ENCODE assay signal across 18 mouse cellular contexts in genomic region chr1:89770298-89770697, GRCm38 (mm10).
DNase-seq lines count a peak whose midpoint lies in the region; ATAC-seq and TF ChIP-seq lines count a peak whose summit lies in the region.
"Had no signal": no experiment of that assay in that cellular context is flagged by ENCODE, and none has a peak within 500 bp of the region (broad histone marks: within the 10 kb centered on the region; RNA-seq: fewer than 3 reads in every experiment).

No protein-coding gene starts in this region.

- no peak overlapping the region for H3K27ac ChIP-seq in gastrocnemius, adult 2 months
- no peak overlapping the region for H3K27ac ChIP-seq in left cerebral cortex, adult 2 months
- H3K27ac ChIP-seq: forebrain, embryonic 15.5 days; heart, embryonic 15.5 days; liver, embryonic 13.5 days; neural tube, embryonic 13.5 days had no signal

- no peak for ATAC-seq in inflammation-experienced regulatory T-cells, adult 6 months
- ATAC-seq: forebrain, embryonic 15.5 days; intestine, embryonic 16.5 days had no signal

- TF ChIP-seq POLR2A in brain, embryonic 14.5 days (IDR thresholded peaks at IDR 0.05; ENCODE audit: borderline replicate concordance, extremely low read depth, insufficient read depth, insufficient read length, poor library complexity, severe bottlenecking), result no peak

- DNase-seq in gastrocnemius, adult 2 months, result no peak
- DNase-seq in gastrocnemius, adult 18-20 months (ENCODE audit: low spot score), result no peak
- DNase-seq in left cerebral cortex, adult 2 months (ENCODE audit: extremely low spot score in 1 of 2, low spot score in 2 of 2), result no peak
- no peak for DNase-seq in left cerebral cortex, postnatal 25 days (ENCODE audit: low spot score in 2 of 2)
- peak; percentile 35 for DNase-seq in 416B (ENCODE audit: low read depth)
- no peak for DNase-seq in brain, embryonic 14.5 days (ENCODE audit: low read depth)
- DNase-seq in retina, embryonic 14.5 days (ENCODE audit: low spot score), result no peak
- DNase-seq: cerebellum, adult 11 months; kidney, postnatal 25 days; layer of hippocampus, adult 9-11 months; liver, embryonic 13.5 days; right cerebral cortex, postnatal 25 days had no signal

- intact Hi-C loops in gastrocnemius, adult 2 months (cut with DNase I), result loop anchor here (5.0 kb wide), 1 partner anchor 172 kb away; no protein-coding TSS in a partner anchor
- intact Hi-C loops in left cerebral cortex, adult 2 months (cut with DNase I), result no loop called here
- intact Hi-C loops in left cerebral cortex, postnatal 25 days (cut with DNase I), result no loop called here

- no peak overlapping the region for H3K4me3 ChIP-seq in gastrocnemius, adult 2 months
- no peak overlapping the region for H3K4me3 ChIP-seq in left cerebral cortex, adult 2 months
- H3K4me3 ChIP-seq: erythroblast, embryonic 14.5 days; forebrain, embryonic 15.5 days; heart, embryonic 15.5 days; liver, embryonic 13.5 days; neural tube, embryonic 13.5 days had no signal

- peak; percentile 56 for TF ChIP-seq CTCF in gastrocnemius, adult 2 months (IDR thresholded peaks at IDR 0.05)
- peak; percentile 36 for TF ChIP-seq CTCF in left cerebral cortex, adult 2 months (IDR thresholded peaks at IDR 0.05)
- peak; percentile 44; the same call in 1 of the 2 replicates for TF ChIP-seq CTCF in brain, embryonic 14.5 days (IDR thresholded peaks at IDR 0.05; ENCODE audit: borderline replicate concordance, extremely low read depth, insufficient read depth, insufficient read length)
